Mouse (Mus musculus): Measurements from ENCODE around the gene Lnx2. TPM values are rescaled to one million over a fixed set of nuclear protein-coding genes. Genes with fewer than 3 reads are reported as not detected.

Lnx2 gene
- total and polyA plus RNA-seq, 3 experiments = 20.3 to 30.1 (median 22.9) TPM

- in situ Hi-C loops (cut with MboI; ENCODE audit: low pct_ligation_motif_present, low pct_unique_long_range_greater_than_20kb, low sequenced_read_pairs) = no loop called here
- no peak for DNase-seq (ENCODE audit: extremely low read depth)
- no peak for TF ChIP-seq ELF1 (IDR thresholded peaks at IDR 0.05; ENCODE audit: low read depth, low read length)
- no peak for TF ChIP-seq USF1 (IDR thresholded peaks at IDR 0.05; ENCODE audit: low read depth, low read length)
- TF ChIP-seq MEF2A (IDR thresholded peaks at IDR 0.05; ENCODE audit: borderline replicate concordance, low read depth, low read length) = no peak
- no peak for TF ChIP-seq ZKSCAN1 (IDR thresholded peaks at IDR 0.05; ENCODE audit: borderline replicate concordance, low read depth, low read length)
- no peak for TF ChIP-seq USF2 (conservative IDR thresholded peaks at IDR 0.05; ENCODE audit: low read depth, low read length)
- no peak for TF ChIP-seq RAD21 (IDR thresholded peaks at IDR 0.05; ENCODE audit: low read depth, low read length)
- TF ChIP-seq PAX5 (IDR thresholded peaks at IDR 0.05; ENCODE audit: low read length) = no peak
- TF ChIP-seq MYC (IDR thresholded peaks at IDR 0.05; ENCODE audit: low read depth, low read length) = no peak
- TF ChIP-seq MAZ (IDR thresholded peaks at IDR 0.05; ENCODE audit: low read depth, low read length) = no peak
Measured at GRCm38 (mm10) chr5:147092448-147092847, 16.1 kb upstream of the Lnx2 start.

GRCm38 (mm10) chr5:147090256-147090963 is 14.0 kb upstream of the Lnx2 start:
- H3K4me2 ChIP-seq (ENCODE audit: insufficient read depth, low read depth, poor library complexity, severe bottlenecking) = no peak overlapping the region
- dilution Hi-C loops (cut with MboI; ENCODE audit: extremely low pct_ligation_motif_present, extremely low pct_unique_long_range_greater_than_20kb, low sequenced_read_pairs) = no loop called here
- in situ Hi-C loops (cut with MboI; ENCODE audit: low pct_ligation_motif_present, low pct_unique_long_range_greater_than_20kb, low sequenced_read_pairs) = no loop called here
- H3K36me3 ChIP-seq (replicated peaks in 1 of 2; ENCODE audit: control insufficient read depth in 1 of 2, insufficient read depth in 1 of 2, low read length in 1 of 2) = peaks cover 20 to 87% of the 10 kb centered on the region in 2 experiments
- peaks cover 33% of the 10 kb centered on the region for H3K79me2 ChIP-seq (replicated peaks; ENCODE audit: control insufficient read depth, extremely low read depth, insufficient read depth, poor library complexity, severe bottlenecking)
- H3K27me3 ChIP-seq (replicated peaks) = no peaks in the 10 kb centered on the region
- no peak for DNase-seq (ENCODE audit: extremely low read depth)
- peaks cover 0 to 12% of the 10 kb centered on the region in 2 experiments; a peak in 2 of 4 replicates for H3K4me1 ChIP-seq (ENCODE audit: control insufficient read depth in 1 of 2, insufficient read depth in 2 of 2)
- no peak overlapping the region for H3K27ac ChIP-seq (ENCODE audit: insufficient read depth, low read depth)
- TF ChIP-seq E2F4 (IDR thresholded peaks at IDR 0.05; ENCODE audit: insufficient replicate concordance, low read depth, low read length) (no peak), BHLHE40 (IDR thresholded peaks at IDR 0.05; ENCODE audit: low read depth, low read length) (no peak), JUN (IDR thresholded peaks at IDR 0.05; ENCODE audit: insufficient read depth, low read depth, low read length) (no peak), TCF12 (IDR thresholded peaks at IDR 0.05; ENCODE audit: low read depth, low read length) (no peak), EP300 (IDR thresholded peaks at IDR 0.05; ENCODE audit: low read length) (no peak), POLR2A (IDR thresholded peaks at IDR 0.05; ENCODE audit: low read depth, low read length) (no peak), USF1 (IDR thresholded peaks at IDR 0.05; ENCODE audit: low read depth, low read length) (no peak), CTCF (conservative IDR thresholded peaks at IDR 0.05 in 1 of 2, IDR thresholded peaks at IDR 0.05 in 1 of 2; ENCODE audit: low read depth in 2 of 2, low read length in 2 of 2) (no peak), RCOR1 (conservative IDR thresholded peaks at IDR 0.05; ENCODE audit: low read depth, low read length) (no peak), SIN3A (IDR thresholded peaks at IDR 0.05; ENCODE audit: low read length) (no peak), GABPA (IDR thresholded peaks at IDR 0.05; ENCODE audit: insufficient replicate concordance, low read depth, low read length) (no peak), USF2 (conservative IDR thresholded peaks at IDR 0.05; ENCODE audit: low read depth, low read length) (no peak), MAZ (IDR thresholded peaks at IDR 0.05; ENCODE audit: low read depth, low read length) (no peak), MAX (IDR thresholded peaks at IDR 0.05; ENCODE audit: low read length) (no peak), UBTF (IDR thresholded peaks at IDR 0.05; ENCODE audit: low read depth, low read length) (no peak), ETS1 (conservative IDR thresholded peaks at IDR 0.05; ENCODE audit: low read depth, low read length) (no peak), SMC3 (IDR thresholded peaks at IDR 0.05; ENCODE audit: low read depth, low read length) (no peak)
- H3K4me3 ChIP-seq (replicated peaks in 1 of 3; ENCODE audit: low read depth in 2 of 3, low read length in 2 of 3, poor library complexity in 1 of 3) = no peak overlapping the region
- H3K9ac ChIP-seq (ENCODE audit: insufficient read depth, low read depth) = no peak overlapping the region
- no peaks in the 10 kb centered on the region for H3K9me3 ChIP-seq (replicated peaks; ENCODE audit: low read length)

More at GRCm38 (mm10) chr5:147092448-147092847, 16.1 kb upstream of the Lnx2 start:
- H3K4me1 ChIP-seq (ENCODE audit: control insufficient read depth in 1 of 2, insufficient read depth in 2 of 2) = peaks cover 0 to 12% of the 10 kb centered on the region in 2 experiments; a peak in 2 of 4 replicates
- H3K4me2 ChIP-seq (ENCODE audit: insufficient read depth, low read depth, poor library complexity, severe bottlenecking) = no peak overlapping the region
- no peak overlapping the region for H3K4me3 ChIP-seq (replicated peaks in 1 of 3; ENCODE audit: low read depth in 2 of 3, low read length in 2 of 3, poor library complexity in 1 of 3)
- H3K36me3 ChIP-seq (replicated peaks in 1 of 2; ENCODE audit: control insufficient read depth in 1 of 2, insufficient read depth in 1 of 2, low read length in 1 of 2) = peaks cover 28 to 88% of the 10 kb centered on the region in 2 experiments
- H3K79me2 ChIP-seq (replicated peaks; ENCODE audit: control insufficient read depth, extremely low read depth, insufficient read depth, poor library complexity, severe bottlenecking) = peaks cover 27% of the 10 kb centered on the region
- H3K27ac ChIP-seq (ENCODE audit: insufficient read depth, low read depth) = no peak overlapping the region
- H3K27me3 ChIP-seq (replicated peaks) = no peaks in the 10 kb centered on the region
- no peak overlapping the region for H3K9ac ChIP-seq (ENCODE audit: insufficient read depth, low read depth)
- H3K9me3 ChIP-seq (replicated peaks; ENCODE audit: low read length) = no peaks in the 10 kb centered on the region
- dilution Hi-C loops (cut with MboI; ENCODE audit: extremely low pct_ligation_motif_present, extremely low pct_unique_long_range_greater_than_20kb, low sequenced_read_pairs) = no loop called here
